9 mouse cellular contexts compared by ENCODE assay signal in genomic region chr19:57543681-57544214, GRCm38 (mm10).
DNase-seq lines count a peak whose midpoint lies in the region; ATAC-seq and TF ChIP-seq lines count a peak whose summit lies in the region.
"Had no signal": no experiment of that assay in that cellular context is flagged by ENCODE, and none has a peak within 500 bp of the region (broad histone marks: within the 10 kb centered on the region; RNA-seq: fewer than 3 reads in every experiment).

No protein-coding gene starts in this region.

- H3K36me3 ChIP-seq in ES-Bruce4 (ENCODE audit: control insufficient read depth, insufficient read depth, low read length, poor library complexity, severe bottlenecking), result no peaks in the 10 kb centered on the region
- no peaks in the 10 kb centered on the region for H3K36me3 ChIP-seq in intestine, embryonic 15.5 days
- H3K36me3 ChIP-seq in limb, embryonic 12.5 days, result no peaks in the 10 kb centered on the region
- no peaks in the 10 kb centered on the region for H3K36me3 ChIP-seq in neural tube, embryonic 13.5 days
- H3K36me3 ChIP-seq: liver, embryonic 15.5 days had no signal

- ATAC-seq in intestine, embryonic 15.5 days, result no peak
- no peak for ATAC-seq in limb, embryonic 12.5 days (ENCODE audit: insufficient number of reproducible peaks, insufficient read depth, low FRiP score, low TSS enrichment, low read depth)
- ATAC-seq in neural tube, embryonic 13.5 days (ENCODE audit: low read depth), result peak; percentile 64; the same call in 1 of the 2 replicates

- WGBS in intestine, embryonic 15.5 days, result 38% methylated on average over 13 of the region's 13 CpGs
- WGBS in limb, embryonic 12.5 days, result 21% methylated on average over 13 of the region's 13 CpGs
- WGBS in neural tube, embryonic 13.5 days, result 17% methylated on average over 13 of the region's 13 CpGs

- DNase-seq in cerebellum, adult 9-10 months, result peak; percentile 85
- peak; percentile 81 to 82 for DNase-seq in frontal cortex, adult 2 months (ENCODE audit: extremely low spot score in 1 of 2, low spot score in 1 of 2)
- DNase-seq in ovary, postnatal 14 days (ENCODE audit: low spot score), result no peak
- DNase-seq in testis, postnatal 10 days (ENCODE audit: low spot score), result no peak

- no peak overlapping the region for H3K27ac ChIP-seq in ES-Bruce4 (ENCODE audit: insufficient read depth, low read length)
- H3K27ac ChIP-seq in intestine, embryonic 15.5 days, result no peak overlapping the region
- no peak overlapping the region for H3K27ac ChIP-seq in limb, embryonic 12.5 days
- peak overlapping the region; percentile 76 for H3K27ac ChIP-seq in neural tube, embryonic 13.5 days (replicated peaks)
- H3K27ac ChIP-seq: liver, embryonic 15.5 days had no signal

- peak; percentile 2 for TF ChIP-seq CTCF in ES-Bruce4 (IDR thresholded peaks at IDR 0.05; ENCODE audit: low read depth, low read length)

- peak overlapping the region; percentile 41 for H3K4me2 ChIP-seq in intestine, embryonic 15.5 days (replicated peaks)
- peak overlapping the region; percentile 39 for H3K4me2 ChIP-seq in limb, embryonic 12.5 days
- H3K4me2 ChIP-seq in neural tube, embryonic 13.5 days, result peak overlapping the region; percentile 48
- H3K4me2 ChIP-seq: liver, embryonic 15.5 days had no signal

- H3K27me3 ChIP-seq in ES-Bruce4 (ENCODE audit: control insufficient read depth, insufficient read depth, low read length, poor library complexity, severe bottlenecking), result no peaks in the 10 kb centered on the region
- no peaks in the 10 kb centered on the region for H3K27me3 ChIP-seq in intestine, embryonic 15.5 days (replicated peaks)
- peaks cover 4% of the 10 kb centered on the region; the same call in 1 of the 2 replicates for H3K27me3 ChIP-seq in limb, embryonic 12.5 days
- H3K27me3 ChIP-seq in neural tube, embryonic 13.5 days, result no peaks in the 10 kb centered on the region
- H3K27me3 ChIP-seq: liver, embryonic 15.5 days had no signal

- H3K9ac ChIP-seq in ES-Bruce4 (ENCODE audit: low read depth, poor library complexity, severe bottlenecking), result no peak overlapping the region
- no peak overlapping the region for H3K9ac ChIP-seq in intestine, embryonic 15.5 days
- H3K9ac ChIP-seq in limb, embryonic 12.5 days (replicated peaks), result no peak overlapping the region
- peak overlapping the region; percentile 31; the same call in 1 of the 2 replicates for H3K9ac ChIP-seq in neural tube, embryonic 13.5 days
- H3K9ac ChIP-seq: liver, embryonic 15.5 days had no signal

- no peak for TF ChIP-seq POLR2A in ES-Bruce4 (IDR thresholded peaks at IDR 0.05; ENCODE audit: insufficient read depth, low read length)

- no peak for TF ChIP-seq EP300 in ES-Bruce4 (IDR thresholded peaks at IDR 0.05; ENCODE audit: insufficient read depth, low read depth, low read length)

- H3K4me3 ChIP-seq in ES-Bruce4 (ENCODE audit: low read depth, low read length), result no peak overlapping the region
- no peak overlapping the region; the same call in 1 of the 2 replicates for H3K4me3 ChIP-seq in intestine, embryonic 15.5 days (replicated peaks)
- H3K4me3 ChIP-seq in limb, embryonic 12.5 days (replicated peaks), result no peak overlapping the region; the same call in 1 of the 2 replicates
- H3K4me3 ChIP-seq in neural tube, embryonic 13.5 days, result no peak overlapping the region; the same call in 1 of the 2 replicates
- H3K4me3 ChIP-seq: liver, embryonic 15.5 days had no signal

- no peaks in the 10 kb centered on the region for H3K9me3 ChIP-seq in ES-Bruce4 (replicated peaks; ENCODE audit: control insufficient read depth, insufficient read depth, low read length, poor library complexity, severe bottlenecking)
- no peaks in the 10 kb centered on the region for H3K9me3 ChIP-seq in intestine, embryonic 15.5 days
- no peaks in the 10 kb centered on the region for H3K9me3 ChIP-seq in limb, embryonic 12.5 days
- H3K9me3 ChIP-seq in neural tube, embryonic 13.5 days, result no peaks in the 10 kb centered on the region
- H3K9me3 ChIP-seq: liver, embryonic 15.5 days had no signal

- no peaks in the 10 kb centered on the region for H3K4me1 ChIP-seq in ES-Bruce4 (ENCODE audit: control insufficient read depth, insufficient read depth, low read length)
- H3K4me1 ChIP-seq in intestine, embryonic 15.5 days (replicated peaks), result 0 out of 2 replicates have a peak, but pooled peaks cover 3% of the 10 kb centered on the region
- peaks cover 18% of the 10 kb centered on the region for H3K4me1 ChIP-seq in limb, embryonic 12.5 days (replicated peaks)
- H3K4me1 ChIP-seq in neural tube, embryonic 13.5 days (replicated peaks), result peaks cover 23% of the 10 kb centered on the region
- H3K4me1 ChIP-seq: liver, embryonic 15.5 days had no signal

Comparison
In these comparisons a context has a peak if more than half of its experiments do, and no peak if none do; other contexts are left out.
1. DNase-seq: peak in cerebellum, adult 9-10 months (single experiment) and frontal cortex, adult 2 months (2 of 2); none in ovary, postnatal 14 days (single experiment) and testis, postnatal 10 days (single experiment).
2. Peak in every context shown above with its lines, with median percentiles within 50 percentile points of each other: H3K4me2 ChIP-seq.